Mouse (Mus musculus) cerebellum, adult 11-12 months (tissue): ENCODE measurements around the gene Odf2l.

Source experiments
- DNase-seq: peaks from one replicate; pipeline ENCODE4 v3.0.0; 2022

Odf2l gene

GRCm38 (mm10) chr3:145118254-145119001 is at the start of gene Odf2l:
TSS of gene Odf2l (plus strand) at chr3:145118588.
- peak; percentile 97 for DNase-seq

GRCm38 (mm10) chr3:145068964-145069363 is 49.4 kb upstream of the Odf2l start:
- DNase-seq = no peak

- DNase-seq = no peak
Measured at GRCm38 (mm10) chr3:145072339-145072738, 46.0 kb upstream of the Odf2l start.

- DNase-seq = no peak
Measured at GRCm38 (mm10) chr3:145078405-145078804, 40.0 kb upstream of the Odf2l start.

GRCm38 (mm10) chr3:145080904-145081303 is 37.5 kb upstream of the Odf2l start:
- no peak for DNase-seq

GRCm38 (mm10) chr3:145083081-145083480 is 35.3 kb upstream of the Odf2l start:
- no peak for DNase-seq

GRCm38 (mm10) chr3:145086180-145086579 is 32.2 kb upstream of the Odf2l start:
- DNase-seq = no peak

- no peak for DNase-seq
Measured at GRCm38 (mm10) chr3:145087857-145088598, 30.4 kb upstream of the Odf2l start.

GRCm38 (mm10) chr3:145099291-145099690 is 19.1 kb upstream of the Odf2l start, which contains the start of gene Clca2:
TSS of gene Clca2 (minus strand) at chr3:145099443.
- no peak for DNase-seq

GRCm38 (mm10) chr3:145101891-145102555 is 16.4 kb upstream of the Odf2l start:
- DNase-seq = no peak

- no peak for DNase-seq
Measured at GRCm38 (mm10) chr3:145103321-145103720, 15.1 kb upstream of the Odf2l start.

GRCm38 (mm10) chr3:145103770-145104169 is 14.6 kb upstream of the Odf2l start:
- no peak for DNase-seq

GRCm38 (mm10) chr3:145105076-145105772 is 13.2 kb upstream of the Odf2l start:
- no peak for DNase-seq

GRCm38 (mm10) chr3:145105773-145106504 is 12.4 kb upstream of the Odf2l start:
- DNase-seq = no peak

GRCm38 (mm10) chr3:145115169-145115568 is 3.2 kb upstream of the Odf2l start:
- no peak for DNase-seq

GRCm38 (mm10) chr3:145117637-145118036 is 751 bp upstream of the Odf2l start:
- peak; percentile 8 for DNase-seq

GRCm38 (mm10) chr3:145119002-145119358 is 592 bp downstream of the Odf2l start:
- DNase-seq = no peak

- peak; percentile 6 for DNase-seq
Measured at GRCm38 (mm10) chr3:145119425-145119824, 1.0 kb downstream of the Odf2l start.

- DNase-seq = no peak
Measured at GRCm38 (mm10) chr3:145126618-145127017, 8.2 kb downstream of the Odf2l start.

GRCm38 (mm10) chr3:145129356-145129755 is 11.0 kb downstream of the Odf2l start:
- DNase-seq = no peak

GRCm38 (mm10) chr3:145131210-145131868 is 13.0 kb downstream of the Odf2l start:
- DNase-seq = no peak

- no peak for DNase-seq
Measured at GRCm38 (mm10) chr3:145140236-145140635, 21.8 kb downstream of the Odf2l start.
